Mouse (Mus musculus): ENCODE results near the gene Npr1. TPM values are rescaled to one million over a fixed set of nuclear protein-coding genes. Genes with fewer than 3 reads are reported as not detected.

Npr1 gene
- total and polyA plus RNA-seq, 2 experiments from 2014 or later, result 2.8 to 6.2 TPM

DNA sequence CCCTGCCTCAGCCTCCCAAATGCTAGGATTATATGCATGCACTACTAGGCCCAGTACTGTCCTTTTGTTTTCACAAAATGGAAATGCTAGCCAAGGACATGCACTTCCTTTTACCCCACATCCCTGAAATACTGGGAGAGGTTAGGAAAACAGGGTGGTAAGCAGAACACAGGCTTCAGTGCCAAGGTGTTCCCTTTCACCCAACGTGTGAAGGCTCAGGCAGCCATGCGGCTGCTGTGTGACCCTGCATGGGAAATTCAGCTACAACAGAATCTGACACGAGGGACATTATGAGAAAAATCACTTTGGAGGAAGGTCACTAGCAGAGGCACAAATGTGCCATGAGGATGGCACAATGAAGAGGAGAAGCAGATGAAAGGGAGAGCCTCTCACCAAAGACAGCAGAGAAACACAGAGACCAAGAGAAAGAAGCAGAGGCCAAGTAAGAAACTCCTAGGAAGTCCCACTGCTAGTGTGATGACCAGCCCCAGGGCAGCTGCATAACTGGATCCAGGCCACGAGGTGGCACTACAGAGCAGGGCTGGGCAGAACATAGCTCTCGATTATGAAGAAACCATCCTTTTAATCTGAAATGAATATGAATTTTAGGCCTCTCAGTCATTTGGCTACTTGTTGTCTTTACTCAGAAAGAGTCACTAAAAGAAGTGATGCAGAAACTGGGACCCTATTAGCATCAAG is 53.2 kb downstream of the Npr1 start:
- H3K27ac ChIP-seq, result no peak overlapping the region
- TF ChIP-seq CTCF (IDR thresholded peaks at IDR 0.05; ENCODE audit: low read depth), result peak; percentile 95
- H3K9ac ChIP-seq (replicated peaks; ENCODE audit: low read length), result no peak overlapping the region
- H3K9me3 ChIP-seq (ENCODE audit: low read length), result no peaks in the 10 kb centered on the region
- no peak overlapping the region for H3K4me3 ChIP-seq (ENCODE audit: low read length)
- no peaks in the 10 kb centered on the region for H3K27me3 ChIP-seq (ENCODE audit: insufficient read depth, low read length)
- 44% methylated on average over 5 of the region's 5 CpGs for WGBS
- DNase-seq (ENCODE audit: low spot score) (peak; percentile 77), ATAC-seq (peak; percentile 76)
- no peaks in the 10 kb centered on the region for H3K4me1 ChIP-seq (ENCODE audit: insufficient read depth, low read length)
- H3K4me2 ChIP-seq (ENCODE audit: low read depth, low read length), result no peak overlapping the region
- H3K36me3 ChIP-seq (ENCODE audit: insufficient read depth, low read length), result peaks cover 51% of the 10 kb centered on the region

DNA sequence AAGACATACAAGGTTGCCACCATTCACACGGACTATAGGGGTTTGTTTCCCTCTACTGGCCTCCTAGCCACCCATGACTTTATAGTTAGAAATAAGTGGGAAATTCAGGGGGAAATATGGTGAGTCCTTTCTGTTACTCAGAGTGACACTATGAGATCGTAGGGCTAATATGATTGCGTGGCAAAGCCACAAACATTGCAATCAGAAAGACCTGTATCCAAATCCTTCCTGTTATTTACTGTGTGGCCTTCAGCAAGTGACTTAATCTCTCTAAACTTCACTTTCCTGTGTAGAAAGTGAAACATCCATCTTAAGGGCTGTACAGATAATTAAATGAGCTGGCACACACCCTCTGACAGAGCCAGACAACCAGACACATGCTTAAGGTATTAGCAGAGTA is 56.9 kb downstream of the Npr1 start:
- Histone ChIP-seq H3K9me3 (ENCODE audit: low read length) (no peaks in the 10 kb centered on the region), H3K27me3 (ENCODE audit: insufficient read depth, low read length) (no peaks in the 10 kb centered on the region), H3K4me1 (ENCODE audit: insufficient read depth, low read length) (no peaks in the 10 kb centered on the region), H3K36me3 (ENCODE audit: insufficient read depth, low read length) (peaks cover 55% of the 10 kb centered on the region), H3K27ac (no peak overlapping the region), H3K4me3 (ENCODE audit: low read length) (no peak overlapping the region), H3K4me2 (ENCODE audit: low read depth, low read length) (no peak overlapping the region), H3K9ac (replicated peaks; ENCODE audit: low read length) (no peak overlapping the region)
- no peak for DNase-seq (ENCODE audit: low spot score)
- no peak for ATAC-seq
- TF ChIP-seq CTCF (IDR thresholded peaks at IDR 0.05; ENCODE audit: low read depth), result no peak
- WGBS, result 90% methylated on average over 3 of the region's 3 CpGs

DNA sequence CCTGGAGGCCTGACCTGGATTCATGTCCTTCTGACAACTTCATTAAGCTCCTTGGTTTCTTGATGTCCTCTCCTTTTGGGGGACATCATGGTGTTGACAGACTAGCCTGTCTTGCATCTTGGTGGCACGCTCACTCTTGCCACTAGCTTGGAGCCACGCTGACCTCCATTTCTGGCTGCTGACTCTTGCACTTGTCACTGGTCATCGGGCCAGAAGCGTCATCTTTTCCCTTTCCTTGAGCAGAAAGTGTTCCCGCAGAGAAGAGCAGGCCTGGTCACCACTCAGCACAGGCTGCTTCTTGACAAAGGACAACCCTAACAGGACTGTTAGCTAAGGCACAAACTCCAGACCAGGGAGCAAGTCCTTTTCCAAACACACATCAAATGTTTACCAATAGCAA is 59.3 kb downstream of the Npr1 start:
- over 99% methylated on average over 5 of the region's 5 CpGs for WGBS
- Histone ChIP-seq H3K36me3 (ENCODE audit: insufficient read depth, low read length) (peaks cover 75% of the 10 kb centered on the region), H3K4me3 (ENCODE audit: low read length) (no peak overlapping the region), H3K4me2 (ENCODE audit: low read depth, low read length) (no peak overlapping the region), H3K4me1 (ENCODE audit: insufficient read depth, low read length) (no peaks in the 10 kb centered on the region), H3K27ac (no peak overlapping the region), H3K27me3 (ENCODE audit: insufficient read depth, low read length) (no peaks in the 10 kb centered on the region), H3K9ac (replicated peaks; ENCODE audit: low read length) (no peak overlapping the region), H3K9me3 (ENCODE audit: low read length) (no peaks in the 10 kb centered on the region)
- DNase-seq (ENCODE audit: low spot score) (no peak), ATAC-seq (no peak)
- TF ChIP-seq CTCF (IDR thresholded peaks at IDR 0.05; ENCODE audit: low read depth), result no peak

DNA sequence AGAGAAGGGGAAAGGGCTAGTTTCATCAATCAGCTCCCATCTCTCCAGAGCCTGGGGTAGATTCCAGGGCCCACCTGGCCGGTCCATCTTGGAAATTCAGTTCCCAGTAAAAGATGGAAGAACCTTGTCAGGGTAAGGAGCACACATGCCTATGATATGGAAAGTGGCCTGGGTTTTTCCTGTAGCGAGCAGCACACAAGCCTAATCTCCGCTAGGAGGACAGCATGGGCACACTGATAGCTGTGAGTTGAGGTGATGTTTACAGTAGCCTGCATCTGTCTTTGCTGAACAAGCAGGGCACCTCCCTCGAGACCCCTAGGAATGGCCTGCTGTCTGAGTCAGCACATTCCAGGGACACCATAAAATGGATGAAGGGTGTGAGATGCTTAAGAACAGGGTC is 61.1 kb downstream of the Npr1 start:
- 89% methylated on average over 4 of the region's 4 CpGs for WGBS
- no peaks in the 10 kb centered on the region for H3K9me3 ChIP-seq (ENCODE audit: low read length)

DNA sequence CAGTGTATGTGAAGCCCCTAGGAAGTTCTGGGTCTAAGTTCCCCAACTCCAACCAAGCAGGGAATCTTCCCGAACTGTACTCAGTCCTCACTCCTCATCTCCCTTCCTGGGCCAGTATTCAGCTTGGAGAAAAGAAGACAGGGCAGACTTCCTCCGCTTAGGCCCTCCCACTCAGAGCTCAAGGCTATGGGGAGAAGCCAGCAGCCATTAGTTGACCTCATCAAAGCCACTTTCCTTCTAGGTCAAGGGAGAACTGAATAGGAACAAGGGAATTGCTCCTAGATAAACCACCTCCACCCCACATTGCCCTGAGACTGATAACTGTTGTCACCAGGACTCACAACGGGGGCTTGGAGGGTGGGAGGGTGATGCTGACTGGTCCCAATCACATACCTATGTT is 61.5 kb downstream of the Npr1 start:
- Histone ChIP-seq H3K4me1 (ENCODE audit: insufficient read depth, low read length) (no peaks in the 10 kb centered on the region), H3K9ac (replicated peaks; ENCODE audit: low read length) (no peak overlapping the region), H3K27ac (no peak overlapping the region), H3K4me3 (ENCODE audit: low read length) (no peak overlapping the region), H3K27me3 (ENCODE audit: insufficient read depth, low read length) (no peaks in the 10 kb centered on the region), H3K9me3 (ENCODE audit: low read length) (no peaks in the 10 kb centered on the region), H3K4me2 (ENCODE audit: low read depth, low read length) (no peak overlapping the region), H3K36me3 (ENCODE audit: insufficient read depth, low read length) (peaks cover 93% of the 10 kb centered on the region)
- ATAC-seq (no peak), DNase-seq (ENCODE audit: low spot score) (no peak)
- no peak for TF ChIP-seq CTCF (IDR thresholded peaks at IDR 0.05; ENCODE audit: low read depth)
- 97% methylated on average over 3 of the region's 3 CpGs for WGBS

More for the DNA sequence above, 61.1 kb downstream of the Npr1 start:
- TF ChIP-seq CTCF (IDR thresholded peaks at IDR 0.05; ENCODE audit: low read depth), result no peak
- Histone ChIP-seq H3K4me3 (ENCODE audit: low read length) (no peak overlapping the region), H3K36me3 (ENCODE audit: insufficient read depth, low read length) (peaks cover 91% of the 10 kb centered on the region), H3K27me3 (ENCODE audit: insufficient read depth, low read length) (no peaks in the 10 kb centered on the region), H3K27ac (no peak overlapping the region), H3K4me2 (ENCODE audit: low read depth, low read length) (no peak overlapping the region), H3K9ac (replicated peaks; ENCODE audit: low read length) (no peak overlapping the region), H3K4me1 (ENCODE audit: insufficient read depth, low read length) (no peaks in the 10 kb centered on the region)
- no peak for ATAC-seq
- no peak for DNase-seq (ENCODE audit: low spot score)

DNA sequence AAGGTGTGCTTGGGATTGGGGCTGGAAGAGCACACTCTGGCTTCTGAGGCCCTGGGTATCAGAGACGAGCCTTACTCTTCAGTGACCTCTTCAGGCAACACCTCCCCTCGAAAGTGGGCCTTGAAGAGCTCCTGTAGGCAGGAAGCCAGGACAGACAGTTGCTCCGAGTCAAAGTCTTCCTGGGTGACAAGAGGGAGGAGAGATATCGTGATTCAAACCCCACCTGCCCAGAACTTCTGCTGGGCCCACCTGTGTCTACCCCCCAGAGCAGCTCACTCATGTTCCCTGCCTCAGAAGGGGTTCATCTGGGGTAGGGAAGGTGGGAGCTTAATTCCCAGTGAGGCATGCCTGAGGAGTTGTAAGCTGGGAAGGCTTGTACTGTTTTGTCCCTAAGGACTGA is 64.7 kb downstream of the Npr1 start:
- no peak overlapping the region for H3K4me2 ChIP-seq (ENCODE audit: low read depth, low read length)
- H3K9ac ChIP-seq (replicated peaks; ENCODE audit: low read length), result no peak overlapping the region
- no peaks in the 10 kb centered on the region for H3K9me3 ChIP-seq (ENCODE audit: low read length)
- ATAC-seq (no peak), DNase-seq (ENCODE audit: low spot score) (no peak)
- no peak overlapping the region for H3K27ac ChIP-seq
- TF ChIP-seq CTCF (IDR thresholded peaks at IDR 0.05; ENCODE audit: low read depth), result no peak
- H3K4me3 ChIP-seq (ENCODE audit: low read length), result no peak overlapping the region
- peaks cover 87% of the 10 kb centered on the region for H3K36me3 ChIP-seq (ENCODE audit: insufficient read depth, low read length)
- H3K27me3 ChIP-seq (ENCODE audit: insufficient read depth, low read length), result no peaks in the 10 kb centered on the region
- WGBS, result 78% methylated on average over 4 of the region's 4 CpGs
- no peaks in the 10 kb centered on the region for H3K4me1 ChIP-seq (ENCODE audit: insufficient read depth, low read length)

Other genes starting within 250 kb of the Npr1 start
- gene Jtb, start 234.3 kb downstream of the Npr1 start, total RNA-seq (2014; rRNA removed), result 52.5 and 75.6 TPM in 2 replicates
- 115 and 124 TPM in 2 replicates for gene Jtb, start 234.3 kb downstream of the Npr1 start, polyA plus RNA-seq (2015; fragmentation: Nextera tagmentation; extraction: Ambion mirVana)
- 0.21 and 0.83 TPM in 2 replicates for gene Creb3l4, start 222.4 kb downstream of the Npr1 start, total RNA-seq (2014; rRNA removed)
- 1.2 and 1.4 TPM in 2 replicates for gene Creb3l4, start 222.4 kb downstream of the Npr1 start, polyA plus RNA-seq (2015; fragmentation: Nextera tagmentation; extraction: Ambion mirVana)
- gene Slc39a1, start 217.7 kb downstream of the Npr1 start, total RNA-seq (2014; rRNA removed), result 97.8 and 105 TPM in 2 replicates
- gene Slc39a1, start 217.7 kb downstream of the Npr1 start, polyA plus RNA-seq (2015; fragmentation: Nextera tagmentation; extraction: Ambion mirVana), result 70.1 and 72.0 TPM in 2 replicates
- 12.7 and 27.0 TPM in 2 replicates for gene Crtc2, start 211.7 kb downstream of the Npr1 start, total RNA-seq (2014; rRNA removed)
- gene Crtc2, start 211.7 kb downstream of the Npr1 start, polyA plus RNA-seq (2015; fragmentation: Nextera tagmentation; extraction: Ambion mirVana), result 15.4 and 17.0 TPM in 2 replicates
- gene Dennd4b, start 200.7 kb downstream of the Npr1 start, total RNA-seq (2014; rRNA removed), result 38.8 and 48.4 TPM in 2 replicates
- gene Dennd4b, start 200.7 kb downstream of the Npr1 start, polyA plus RNA-seq (2015; fragmentation: Nextera tagmentation; extraction: Ambion mirVana), result 5.4 and 5.9 TPM in 2 replicates
- 31.5 and 32.1 TPM in 2 replicates for gene Gatad2b, start 172.7 kb downstream of the Npr1 start, total RNA-seq (2014; rRNA removed)
- 13.7 and 14.2 TPM in 2 replicates for gene Gatad2b, start 172.7 kb downstream of the Npr1 start, polyA plus RNA-seq (2015; fragmentation: Nextera tagmentation; extraction: Ambion mirVana)
- 85.1 and 87.2 TPM in 2 replicates for gene Slc27a3, start 75.9 kb downstream of the Npr1 start, total RNA-seq (2014; rRNA removed)
- 28.3 and 30.3 TPM in 2 replicates for gene Slc27a3, start 75.9 kb downstream of the Npr1 start, polyA plus RNA-seq (2015; fragmentation: Nextera tagmentation; extraction: Ambion mirVana)
- 58.1 and 71.7 TPM in 2 replicates for gene Ints3, start 32.2 kb downstream of the Npr1 start, total RNA-seq (2014; rRNA removed)
- gene Ints3, start 32.2 kb downstream of the Npr1 start, polyA plus RNA-seq (2015; fragmentation: Nextera tagmentation; extraction: Ambion mirVana), result 19.9 and 20.4 TPM in 2 replicates
- 111 and 119 TPM in 2 replicates for gene Ilf2, start 10.3 kb upstream of the Npr1 start, total RNA-seq (2014; rRNA removed)
- 177 and 178 TPM in 2 replicates for gene Ilf2, start 10.3 kb upstream of the Npr1 start, polyA plus RNA-seq (2015; fragmentation: Nextera tagmentation; extraction: Ambion mirVana)
- gene Snapin, start 25.2 kb upstream of the Npr1 start, total RNA-seq (2014; rRNA removed), result 49.7 and 52.0 TPM in 2 replicates
- 102 and 106 TPM in 2 replicates for gene Snapin, start 25.2 kb upstream of the Npr1 start, polyA plus RNA-seq (2015; fragmentation: Nextera tagmentation; extraction: Ambion mirVana)
- gene Chtop, start 43.6 kb upstream of the Npr1 start, total RNA-seq (2014; rRNA removed), result 210 and 220 TPM in 2 replicates
- gene Chtop, start 43.6 kb upstream of the Npr1 start, polyA plus RNA-seq (2015; fragmentation: Nextera tagmentation; extraction: Ambion mirVana), result 162 and 165 TPM in 2 replicates
- 27.7 and 28.1 TPM in 2 replicates for gene S100a1, start 48.5 kb upstream of the Npr1 start, total RNA-seq (2014; rRNA removed)
- 88.9 and 93.6 TPM in 2 replicates for gene S100a1, start 48.5 kb upstream of the Npr1 start, polyA plus RNA-seq (2015; fragmentation: Nextera tagmentation; extraction: Ambion mirVana)
- 5.2 and 10.9 TPM in 2 replicates for gene S100a13, start 48.6 kb upstream of the Npr1 start, total RNA-seq (2014; rRNA removed)
- gene S100a13, start 48.6 kb upstream of the Npr1 start, polyA plus RNA-seq (2015; fragmentation: Nextera tagmentation; extraction: Ambion mirVana), result 37.9 and 41.4 TPM in 2 replicates
- not detected in 2 replicates for gene S100a14, start 61.0 kb upstream of the Npr1 start, total RNA-seq (2014; rRNA removed)
- gene S100a14, start 61.0 kb upstream of the Npr1 start, polyA plus RNA-seq (2015; fragmentation: Nextera tagmentation; extraction: Ambion mirVana), result 0.29 TPM in 1 of 2 replicates, not detected in the other
- 87.0 and 90.9 TPM in 2 replicates for gene S100a16, start 71.4 kb upstream of the Npr1 start, total RNA-seq (2014; rRNA removed)
- 103 and 115 TPM in 2 replicates for gene S100a16, start 71.4 kb upstream of the Npr1 start, polyA plus RNA-seq (2015; fragmentation: Nextera tagmentation; extraction: Ambion mirVana)
- gene S100a3, start 94.7 kb upstream of the Npr1 start, total RNA-seq (2014; rRNA removed), result 1.4 and 5.3 TPM in 2 replicates
- gene S100a3, start 94.7 kb upstream of the Npr1 start, polyA plus RNA-seq (2015; fragmentation: Nextera tagmentation; extraction: Ambion mirVana), result 1.9 and 2.1 TPM in 2 replicates
- not detected in 2 replicates for gene S100a2, start 124.4 kb upstream of the Npr1 start, total RNA-seq (2014; rRNA removed)
- gene S100a2, start 124.4 kb upstream of the Npr1 start, polyA plus RNA-seq (2015; fragmentation: Nextera tagmentation; extraction: Ambion mirVana), result not detected in 2 replicates
- not detected in 2 replicates for gene Gm42674, start 136.0 kb upstream of the Npr1 start, total RNA-seq (2014; rRNA removed)
- gene Gm42674, start 136.0 kb upstream of the Npr1 start, polyA plus RNA-seq (2015; fragmentation: Nextera tagmentation; extraction: Ambion mirVana), result not detected in 2 replicates
- gene S100a4, start 137.9 kb upstream of the Npr1 start, total RNA-seq (2014; rRNA removed), result 3.0 TPM in 1 of 2 replicates, not detected in the other
- gene S100a4, start 137.9 kb upstream of the Npr1 start, polyA plus RNA-seq (2015; fragmentation: Nextera tagmentation; extraction: Ambion mirVana), result 2.3 and 3.1 TPM in 2 replicates
- not detected in 2 replicates for gene S100a5, start 142.7 kb upstream of the Npr1 start, total RNA-seq (2014; rRNA removed)
- not detected in 2 replicates for gene S100a5, start 142.7 kb upstream of the Npr1 start, polyA plus RNA-seq (2015; fragmentation: Nextera tagmentation; extraction: Ambion mirVana)
- gene S100a6, start 147.0 kb upstream of the Npr1 start, total RNA-seq (2014; rRNA removed), result 4.4 and 12.9 TPM in 2 replicates
- gene S100a6, start 147.0 kb upstream of the Npr1 start, polyA plus RNA-seq (2015; fragmentation: Nextera tagmentation; extraction: Ambion mirVana), result 53.8 and 59.0 TPM in 2 replicates
- not detected in 2 replicates for gene S100a7a, start 188.2 kb upstream of the Npr1 start, total RNA-seq (2014; rRNA removed)
- gene S100a7a, start 188.2 kb upstream of the Npr1 start, polyA plus RNA-seq (2015; fragmentation: Nextera tagmentation; extraction: Ambion mirVana), result not detected in 2 replicates
- 1.0 TPM in 1 of 2 replicates, not detected in the other for gene S100a8, start 203.1 kb upstream of the Npr1 start, total RNA-seq (2014; rRNA removed)
- 6.3 and 6.7 TPM in 2 replicates for gene S100a8, start 203.1 kb upstream of the Npr1 start, polyA plus RNA-seq (2015; fragmentation: Nextera tagmentation; extraction: Ambion mirVana)
- 1.3 TPM in 1 of 2 replicates, not detected in the other for gene S100a9, start 229.9 kb upstream of the Npr1 start, total RNA-seq (2014; rRNA removed)
- 5.0 and 6.4 TPM in 2 replicates for gene S100a9, start 229.9 kb upstream of the Npr1 start, polyA plus RNA-seq (2015; fragmentation: Nextera tagmentation; extraction: Ambion mirVana)

Data from hindbrain, postnatal 0 days (tissue).